Comparison of ENCODE assay signal across 7 mouse cellular contexts in genomic region chr9:59577844-59578504, GRCm38 (mm10). TPM values are rescaled to one million over a fixed set of nuclear protein-coding genes. Genes with fewer than 3 reads are reported as not detected.
A peak's percentile ranks its signal among the peaks of the same experiment; 100 is the strongest.
DNase-seq lines count a peak whose midpoint lies in the region; ATAC-seq and TF ChIP-seq lines count a peak whose summit lies in the region.

TSS of gene Celf6 (plus strand) at chr9:59577917.

- peak within 1 kb of the TSS; percentile 27 for H3K4me3 ChIP-seq in embryonic facial prominence, embryonic 11.5 days (ENCODE audit: low read depth, low read length)
- H3K4me3 ChIP-seq in limb, embryonic 11.5 days (ENCODE audit: low read depth, low read length): peak within 1 kb of the TSS; percentile 22
- H3K4me3 ChIP-seq in midbrain, embryonic 13.5 days (replicated peaks): peak within 1 kb of the TSS; percentile 51
- peak within 1 kb of the TSS; percentile 57 for H3K4me3 ChIP-seq in small intestine, adult 2 months (ENCODE audit: low read depth, low read length)

- H3K27me3 ChIP-seq in embryonic facial prominence, embryonic 11.5 days (ENCODE audit: control insufficient read depth, insufficient read depth, low read length): no peaks in the 10 kb centered on the region
- peaks cover 13% of the 10 kb centered on the region; the same call in 1 of the 2 replicates for H3K27me3 ChIP-seq in limb, embryonic 11.5 days (ENCODE audit: control insufficient read depth, insufficient read depth, low read length)
- peaks cover 39% of the 10 kb centered on the region for H3K27me3 ChIP-seq in midbrain, embryonic 13.5 days
- H3K27me3 ChIP-seq in small intestine, adult 2 months (ENCODE audit: control insufficient read depth, insufficient read depth, low read length): peaks cover 8% of the 10 kb centered on the region; the same call in 1 of the 2 replicates

- no peaks in the 10 kb centered on the region for H3K36me3 ChIP-seq in embryonic facial prominence, embryonic 11.5 days (replicated peaks; ENCODE audit: control insufficient read depth, insufficient read depth, low read depth, low read length)
- H3K36me3 ChIP-seq in limb, embryonic 11.5 days (ENCODE audit: control insufficient read depth, insufficient read depth, low read length): no peaks in the 10 kb centered on the region
- H3K36me3 ChIP-seq in midbrain, embryonic 13.5 days: no peaks in the 10 kb centered on the region
- no peaks in the 10 kb centered on the region for H3K36me3 ChIP-seq in small intestine, adult 2 months (ENCODE audit: control insufficient read depth, insufficient read depth, low read length)

- TF ChIP-seq CTCF in small intestine, adult 2 months (IDR thresholded peaks at IDR 0.05; ENCODE audit: extremely low read depth, insufficient read length, insufficient replicate concordance, low read depth, low read length): no peak

- H3K27ac ChIP-seq in embryonic facial prominence, embryonic 11.5 days (replicated peaks; ENCODE audit: low read depth, low read length): no peak within 1 kb of the TSS
- H3K27ac ChIP-seq in limb, embryonic 11.5 days (replicated peaks; ENCODE audit: low read depth, low read length): no peak within 1 kb of the TSS
- H3K27ac ChIP-seq in midbrain, embryonic 13.5 days: peak within 1 kb of the TSS; percentile 69
- no peak within 1 kb of the TSS for H3K27ac ChIP-seq in small intestine, adult 2 months (ENCODE audit: insufficient read depth, low read depth, low read length)

- under 1% methylated on average over 32 of the region's 61 CpGs for WGBS in embryonic facial prominence, embryonic 11.5 days
- WGBS in limb, embryonic 11.5 days: 1% methylated on average over 56 of the region's 61 CpGs
- WGBS in midbrain, embryonic 13.5 days: 2% methylated on average over 45 of the region's 61 CpGs
- WGBS in small intestine, adult 2 months: 2% methylated on average over 55 of the region's 61 CpGs

- H3K9me3 ChIP-seq in embryonic facial prominence, embryonic 11.5 days (replicated peaks; ENCODE audit: control insufficient read depth, low read length): no peaks in the 10 kb centered on the region
- H3K9me3 ChIP-seq in limb, embryonic 11.5 days (ENCODE audit: control insufficient read depth, low read length): no peaks in the 10 kb centered on the region
- no peaks in the 10 kb centered on the region for H3K9me3 ChIP-seq in midbrain, embryonic 13.5 days

- H3K4me2 ChIP-seq in embryonic facial prominence, embryonic 11.5 days (ENCODE audit: low read depth, low read length): peak within 1 kb of the TSS; percentile 59
- peak within 1 kb of the TSS; percentile 67 for H3K4me2 ChIP-seq in limb, embryonic 11.5 days (ENCODE audit: low read depth, severe bottlenecking)
- H3K4me2 ChIP-seq in midbrain, embryonic 13.5 days (replicated peaks): peak within 1 kb of the TSS; percentile 58

- H3K4me1 ChIP-seq in embryonic facial prominence, embryonic 11.5 days (ENCODE audit: control insufficient read depth, insufficient read depth, low read length): no peaks in the 10 kb centered on the region
- peaks cover 3% of the 10 kb centered on the region; the same call in 1 of the 2 replicates for H3K4me1 ChIP-seq in limb, embryonic 11.5 days (ENCODE audit: control insufficient read depth, insufficient read depth, low read length)
- peaks cover 28% of the 10 kb centered on the region for H3K4me1 ChIP-seq in midbrain, embryonic 13.5 days (replicated peaks)
- H3K4me1 ChIP-seq in small intestine, adult 2 months (ENCODE audit: control insufficient read depth, insufficient read depth, insufficient read length, low read length): peaks cover 11% of the 10 kb centered on the region

- peak; percentile 89 to 93 for DNase-seq in adrenal gland, postnatal 36 days
- peak; percentile 98 for DNase-seq in embryonic facial prominence, embryonic 11.5 days (ENCODE audit: low spot score)
- peak; percentile 98 for DNase-seq in heart, adult 11 months
- DNase-seq in kidney, adult 11 months: peak; percentile 54
- peak; percentile 100 for DNase-seq in limb, embryonic 11.5 days (ENCODE audit: low spot score)

- TF ChIP-seq POLR2A in small intestine, adult 2 months (IDR thresholded peaks at IDR 0.05; ENCODE audit: low read depth, low read length): no peak

- H3K9ac ChIP-seq in embryonic facial prominence, embryonic 11.5 days (replicated peaks; ENCODE audit: low read length): no peak within 1 kb of the TSS
- no peak within 1 kb of the TSS for H3K9ac ChIP-seq in limb, embryonic 11.5 days (ENCODE audit: low read length)
- peak within 1 kb of the TSS; percentile 67 for H3K9ac ChIP-seq in midbrain, embryonic 13.5 days (replicated peaks)

- peak; percentile 96 for ATAC-seq in embryonic facial prominence, embryonic 11.5 days (replicated peaks; ENCODE audit: insufficient number of reproducible peaks, low FRiP score, low TSS enrichment, low read depth)
- ATAC-seq in limb, embryonic 11.5 days (ENCODE audit: insufficient number of reproducible peaks, low FRiP score, low TSS enrichment, low read depth): peak; percentile 98
- peak; percentile 98 for ATAC-seq in midbrain, embryonic 13.5 days

RNA-seq across cellular contexts. Expression of gene Celf6, which starts in this region (rescaled TPM):
- 1 to 10 TPM; 3.6 to 4.4 TPM for total RNA-seq in adrenal gland, postnatal 36 days (2021)
- polyA plus RNA-seq in embryonic facial prominence, embryonic 11.5 days (2014; fragmentation: Nextera tagmentation; extraction: Ambion mirVana): 1.2 and 1.7 TPM in 2 replicates
- polyA plus RNA-seq in limb, embryonic 11.5 days (2014; fragmentation: Nextera tagmentation; extraction: Ambion mirVana): not detected in 2 replicates
- polyA plus RNA-seq in midbrain, embryonic 13.5 days (2015; fragmentation: Nextera tagmentation; extraction: Ambion mirVana): 37.3 and 46.4 TPM in 2 replicates
- 0.79 and 1.2 TPM in 2 replicates for polyA plus RNA-seq in small intestine, adult 2 months (2012; rRNA removed)

Comparison
In these comparisons a context has a peak if more than half of its experiments do, and no peak if none do; other contexts are left out.
1. RNA of gene Celf6 (polyA plus RNA-seq): 37.3 to 46.4 TPM in midbrain, embryonic 13.5 days; 1.2 to 1.7 TPM in embryonic facial prominence, embryonic 11.5 days, 0.79 to 1.2 TPM in small intestine, adult 2 months and not detected in limb, embryonic 11.5 days; every median in the first group is over 10 times any median in the second.
2. Peak in DNase-seq, ATAC-seq, H3K4me3 ChIP-seq and H3K4me2 ChIP-seq in limb, embryonic 11.5 days; RNA of the gene not detected or under 1 TPM.
3. Peak in every context shown above with its lines, with median percentiles within 50 percentile points of each other: DNase-seq, ATAC-seq, H3K4me2 ChIP-seq and H3K4me3 ChIP-seq.